Mouse (Mus musculus): ENCODE data around the gene Ube2q2. TPM values are rescaled to one million over a fixed set of nuclear protein-coding genes. Genes with fewer than 3 reads are reported as not detected.

Gene Ube2q2
- total and polyA plus RNA-seq, 2 experiments from 2014 or later: 24.7 to 35.5 TPM

DNA sequence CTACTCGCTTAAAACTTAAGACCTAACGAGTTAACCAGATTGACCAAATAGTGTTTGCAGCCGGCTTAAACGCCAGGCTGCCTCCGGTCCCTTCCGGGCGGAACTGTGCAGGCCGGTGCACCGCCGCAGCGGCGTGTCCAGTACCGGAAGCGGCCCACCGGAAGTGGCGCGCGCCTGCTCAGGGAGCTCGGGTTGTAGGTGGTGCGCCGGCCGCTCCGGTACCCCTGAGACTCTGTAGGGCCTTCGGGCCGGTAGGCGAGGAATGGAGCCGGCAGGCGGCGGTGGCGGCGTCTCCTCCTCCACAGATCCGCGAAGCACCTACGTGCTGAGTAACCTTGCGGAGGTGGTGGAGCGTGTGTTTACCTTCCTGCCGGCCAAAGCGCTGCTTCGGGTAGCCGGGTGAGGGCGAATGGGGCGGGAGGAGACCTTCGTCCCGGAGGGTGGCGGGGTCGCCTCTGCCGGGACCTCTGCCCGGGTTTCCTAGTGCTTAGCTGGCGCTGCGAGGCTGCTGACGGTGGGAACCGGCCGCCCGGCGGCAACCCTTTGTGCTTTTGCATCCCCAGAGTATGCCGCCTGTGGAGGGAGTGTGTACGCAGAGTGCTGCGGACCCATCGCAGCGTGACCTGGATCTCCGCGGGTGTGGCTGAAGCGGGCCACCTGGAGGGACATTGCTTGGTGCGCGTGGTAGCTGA lies 60.3 kb downstream of the Ube2q2 start, which contains the start of gene Fbxo22:
Gene Fbxo22 (plus strand): TSS at position 136 of the 692 bp plus-strand sequence.
- H3K4me3 ChIP-seq (ENCODE audit: low read length): peak within 1 kb of the TSS; percentile 91
- peaks cover 8% of the 10 kb centered on the region; the same call in 1 of the 2 replicates for H3K36me3 ChIP-seq (ENCODE audit: insufficient read depth, low read length)
- ATAC-seq: peak; percentile 99
- H3K4me1 ChIP-seq (ENCODE audit: insufficient read depth, low read length): peaks cover 10% of the 10 kb centered on the region
- DNase-seq (ENCODE audit: low spot score): peak; percentile 94
- H3K27ac ChIP-seq: peak within 1 kb of the TSS; percentile 82
- H3K9ac ChIP-seq (replicated peaks; ENCODE audit: low read length): peak within 1 kb of the TSS; percentile 89
- WGBS: under 1% methylated on average over 65 of the region's 65 CpGs
- TF ChIP-seq CTCF (IDR thresholded peaks at IDR 0.05; ENCODE audit: low read depth): peak; percentile 38
- peak within 1 kb of the TSS; percentile 82 for H3K4me2 ChIP-seq (ENCODE audit: low read depth, low read length)
- no peaks in the 10 kb centered on the region for H3K27me3 ChIP-seq (ENCODE audit: insufficient read depth, low read length)
- no peaks in the 10 kb centered on the region for H3K9me3 ChIP-seq (ENCODE audit: low read length)

DNA sequence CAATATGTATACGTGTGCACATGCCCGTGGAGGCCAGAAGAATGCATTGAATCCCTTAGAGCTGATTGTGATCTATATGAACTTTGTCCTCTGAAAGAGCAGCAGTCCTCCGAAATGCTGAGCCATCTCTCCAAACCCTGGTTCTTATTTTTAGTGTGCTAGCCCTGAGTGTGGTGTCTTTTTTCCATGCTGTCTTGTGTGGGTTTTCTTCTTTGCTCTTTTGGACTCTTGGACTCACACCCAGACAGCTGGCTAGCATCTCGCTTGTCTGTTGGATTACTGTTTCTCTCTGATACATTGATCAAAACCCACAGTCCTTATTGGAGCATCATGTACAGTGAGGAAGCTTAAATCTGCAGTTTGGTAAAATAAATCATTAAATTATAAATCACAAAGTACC lies 63.0 kb downstream of the Ube2q2 start:
- ATAC-seq (no peak), DNase-seq (ENCODE audit: low spot score) (no peak)
- Histone ChIP-seq H3K27me3 (ENCODE audit: insufficient read depth, low read length) (no peaks in the 10 kb centered on the region), H3K4me3 (ENCODE audit: low read length) (no peak overlapping the region), H3K36me3 (ENCODE audit: insufficient read depth, low read length) (peaks cover 28% of the 10 kb centered on the region), H3K4me1 (ENCODE audit: insufficient read depth, low read length) (peaks cover 10% of the 10 kb centered on the region), H3K27ac (no peak overlapping the region), H3K4me2 (ENCODE audit: low read depth, low read length) (no peak overlapping the region), H3K9me3 (ENCODE audit: low read length) (no peaks in the 10 kb centered on the region), H3K9ac (replicated peaks; ENCODE audit: low read length) (no peak overlapping the region)
- TF ChIP-seq CTCF (IDR thresholded peaks at IDR 0.05; ENCODE audit: low read depth): no peak
- WGBS: 79% methylated on average over 4 of the region's 4 CpGs

DNA sequence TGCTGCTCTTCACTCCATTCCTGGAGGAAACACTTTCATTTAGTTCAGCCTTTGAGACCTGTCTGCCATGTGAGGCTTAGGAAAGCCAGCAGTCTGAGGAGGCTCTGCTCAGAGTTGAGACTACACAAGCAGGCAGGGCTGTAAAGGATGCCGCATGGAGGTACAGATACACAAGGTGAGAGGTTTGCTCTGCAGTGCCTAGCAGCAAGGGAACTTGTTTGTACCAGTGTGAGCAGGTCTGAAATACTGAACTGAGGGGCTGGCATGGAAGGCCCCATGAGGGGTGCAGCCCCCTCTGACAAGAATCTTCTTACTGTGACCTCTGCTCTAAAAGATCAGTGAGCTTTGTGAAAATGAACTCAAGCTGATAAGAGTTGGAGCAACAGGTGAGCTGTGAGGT lies 64.7 kb downstream of the Ube2q2 start:
- Histone ChIP-seq H3K4me2 (ENCODE audit: low read depth, low read length) (no peak overlapping the region), H3K27me3 (ENCODE audit: insufficient read depth, low read length) (no peaks in the 10 kb centered on the region), H3K4me3 (ENCODE audit: low read length) (no peak overlapping the region), H3K9me3 (ENCODE audit: low read length) (no peaks in the 10 kb centered on the region), H3K36me3 (ENCODE audit: insufficient read depth, low read length) (peaks cover 46% of the 10 kb centered on the region), H3K4me1 (ENCODE audit: insufficient read depth, low read length) (peaks cover 5% of the 10 kb centered on the region; the same call in 1 of the 2 replicates), H3K9ac (replicated peaks; ENCODE audit: low read length) (no peak overlapping the region), H3K27ac (no peak overlapping the region)
- WGBS: 93% methylated on average over 1 of the region's 1 CpGs
- no peak for ATAC-seq
- no peak for TF ChIP-seq CTCF (IDR thresholded peaks at IDR 0.05; ENCODE audit: low read depth)
- DNase-seq (ENCODE audit: low spot score): no peak

DNA sequence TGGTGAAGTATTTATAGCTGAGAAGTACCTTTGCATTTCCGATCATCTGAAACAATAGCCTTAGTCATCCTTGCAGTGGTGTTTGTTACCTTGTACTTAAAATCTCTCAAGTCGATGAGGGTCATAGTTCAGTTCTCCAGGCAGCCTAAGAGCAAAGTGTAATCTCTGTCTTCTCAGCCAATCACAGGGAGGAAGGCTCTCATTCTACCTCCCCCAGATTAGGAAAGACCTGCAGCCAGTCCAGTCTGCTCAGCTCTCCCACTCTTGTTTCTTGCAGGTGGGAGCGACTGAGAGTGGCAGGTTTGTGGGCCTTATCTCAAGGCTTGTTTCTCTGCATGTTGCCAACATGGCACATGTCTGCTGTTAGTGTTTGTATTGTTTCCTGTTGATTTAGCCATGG lies 66.4 kb downstream of the Ube2q2 start:
- 98% methylated on average over 3 of the region's 3 CpGs for WGBS
- Histone ChIP-seq H3K4me2 (ENCODE audit: low read depth, low read length) (no peak overlapping the region), H3K27me3 (ENCODE audit: insufficient read depth, low read length) (no peaks in the 10 kb centered on the region), H3K36me3 (ENCODE audit: insufficient read depth, low read length) (peaks cover 58% of the 10 kb centered on the region), H3K4me1 (ENCODE audit: insufficient read depth, low read length) (peaks cover 2% of the 10 kb centered on the region; the same call in 1 of the 2 replicates), H3K9ac (replicated peaks; ENCODE audit: low read length) (no peak overlapping the region), H3K4me3 (ENCODE audit: low read length) (no peak overlapping the region), H3K9me3 (ENCODE audit: low read length) (no peaks in the 10 kb centered on the region), H3K27ac (no peak overlapping the region)
- no peak for ATAC-seq
- TF ChIP-seq CTCF (IDR thresholded peaks at IDR 0.05; ENCODE audit: low read depth): no peak
- no peak for DNase-seq (ENCODE audit: low spot score)

DNA sequence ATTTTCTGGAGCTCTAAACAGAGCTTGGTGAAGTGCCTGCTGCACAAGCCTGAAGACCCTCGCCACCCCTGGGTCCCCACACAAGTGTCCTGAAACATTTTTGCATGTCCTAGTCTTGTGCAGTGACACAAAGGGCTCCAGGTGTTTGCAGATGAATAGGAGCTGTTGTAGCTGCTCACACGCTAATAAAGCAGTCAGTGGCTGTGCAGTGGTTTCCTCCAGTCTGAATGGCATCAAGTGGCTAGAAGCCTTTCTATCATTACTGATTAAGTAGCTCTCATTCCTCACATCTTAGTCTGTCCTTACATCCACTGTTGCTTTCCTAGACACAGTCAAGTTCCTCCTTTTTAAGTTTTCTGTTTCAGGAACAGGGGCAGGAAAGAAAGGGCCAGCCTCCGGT lies 67.0 kb downstream of the Ube2q2 start:
- WGBS: 75% methylated on average over 3 of the region's 3 CpGs
- no peak for DNase-seq (ENCODE audit: low spot score)
- H3K4me2 ChIP-seq (ENCODE audit: low read depth, low read length): no peak overlapping the region
- H3K9ac ChIP-seq (replicated peaks; ENCODE audit: low read length): no peak overlapping the region
- peaks cover 64% of the 10 kb centered on the region for H3K36me3 ChIP-seq (ENCODE audit: insufficient read depth, low read length)
- no peak for ATAC-seq
- H3K9me3 ChIP-seq (ENCODE audit: low read length): no peaks in the 10 kb centered on the region
- no peak overlapping the region for H3K4me3 ChIP-seq (ENCODE audit: low read length)
- no peak overlapping the region for H3K27ac ChIP-seq
- H3K27me3 ChIP-seq (ENCODE audit: insufficient read depth, low read length): no peaks in the 10 kb centered on the region
- no peaks in the 10 kb centered on the region for H3K4me1 ChIP-seq (ENCODE audit: insufficient read depth, low read length)
- TF ChIP-seq CTCF (IDR thresholded peaks at IDR 0.05; ENCODE audit: low read depth): no peak

DNA sequence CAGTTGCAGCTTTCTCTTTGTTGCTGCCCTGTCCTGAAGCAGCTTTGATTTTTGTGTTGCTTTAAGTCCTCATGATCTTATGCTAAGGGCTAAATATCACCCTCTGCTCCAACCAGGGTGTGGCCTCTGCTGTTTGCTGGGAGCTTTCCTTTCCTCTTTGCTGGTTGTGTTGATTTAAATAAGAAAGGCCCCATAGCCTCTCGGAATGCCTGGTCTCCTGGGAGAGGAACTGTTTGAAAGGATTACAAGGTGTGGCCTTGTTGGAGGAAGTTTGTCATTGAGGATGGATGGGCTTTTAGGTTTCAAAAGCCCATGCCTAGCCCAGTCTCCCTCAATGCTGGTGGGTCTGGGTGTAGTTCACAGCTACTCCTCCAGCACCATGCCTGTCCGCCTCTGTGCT lies 67.4 kb downstream of the Ube2q2 start:
- no peak for ATAC-seq
- Histone ChIP-seq H3K9me3 (ENCODE audit: low read length) (no peaks in the 10 kb centered on the region), H3K4me2 (ENCODE audit: low read depth, low read length) (no peak overlapping the region), H3K27me3 (ENCODE audit: insufficient read depth, low read length) (no peaks in the 10 kb centered on the region), H3K4me3 (ENCODE audit: low read length) (no peak overlapping the region), H3K27ac (no peak overlapping the region), H3K9ac (replicated peaks; ENCODE audit: low read length) (no peak overlapping the region), H3K36me3 (ENCODE audit: insufficient read depth, low read length) (peaks cover 69% of the 10 kb centered on the region), H3K4me1 (ENCODE audit: insufficient read depth, low read length) (no peaks in the 10 kb centered on the region)
- WGBS: 59% methylated on average over 2 of the region's 2 CpGs
- DNase-seq (ENCODE audit: low spot score): no peak
- no peak for TF ChIP-seq CTCF (IDR thresholded peaks at IDR 0.05; ENCODE audit: low read depth)

DNA sequence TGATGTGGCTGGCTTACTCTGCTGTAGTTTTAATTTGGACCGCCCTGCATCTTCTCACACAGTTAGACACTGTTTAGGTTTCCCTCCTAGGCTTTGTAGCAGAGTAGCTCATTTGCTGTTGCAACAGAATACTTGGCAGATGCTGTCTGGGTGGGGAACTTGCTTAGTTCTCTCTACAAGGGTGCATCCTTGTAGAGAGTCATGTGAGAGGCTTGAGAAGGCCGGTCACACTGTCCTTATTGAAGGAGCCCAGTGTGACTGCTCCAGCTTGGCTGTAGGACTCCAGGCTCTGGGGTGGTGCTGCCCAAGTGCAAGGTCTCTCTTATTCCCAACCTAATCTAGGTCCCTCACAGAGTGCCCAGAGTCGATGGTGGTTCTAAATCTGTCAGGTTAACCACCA lies 68.7 kb downstream of the Ube2q2 start:
- no peaks in the 10 kb centered on the region for H3K4me1 ChIP-seq (ENCODE audit: insufficient read depth, low read length)
- no peaks in the 10 kb centered on the region for H3K9me3 ChIP-seq (ENCODE audit: low read length)
- H3K9ac ChIP-seq (replicated peaks; ENCODE audit: low read length): no peak overlapping the region
- no peak for TF ChIP-seq CTCF (IDR thresholded peaks at IDR 0.05; ENCODE audit: low read depth)
- ATAC-seq (no peak), DNase-seq (ENCODE audit: low spot score) (no peak)
- WGBS: 99% methylated on average over 3 of the region's 3 CpGs
- no peaks in the 10 kb centered on the region for H3K27me3 ChIP-seq (ENCODE audit: insufficient read depth, low read length)
- H3K4me3 ChIP-seq (ENCODE audit: low read length): no peak overlapping the region
- H3K4me2 ChIP-seq (ENCODE audit: low read depth, low read length): no peak overlapping the region
- no peak overlapping the region for H3K27ac ChIP-seq
- H3K36me3 ChIP-seq (ENCODE audit: insufficient read depth, low read length): peaks cover 76% of the 10 kb centered on the region
